Mouse (Mus musculus) E14TG2a.4 (cell line): ENCODE data around the gene Slc9a1.

Source experiments
- CTCF ChIP-seq: conservative IDR thresholded peaks from 2 replicates; pipeline ENCODE4 v1.5.1; 2014; ENCODE audit warnings: low read length
- NANOG ChIP-seq: IDR thresholded peaks from 2 replicates; pipeline ENCODE4 v1.6.1; 2014; ENCODE audit warnings: borderline replicate concordance, low read length, mixed read lengths
- POU5F1 ChIP-seq: IDR thresholded peaks from 2 replicates; pipeline ENCODE4 v1.6.1; 2014; ENCODE audit warnings: low read length, borderline replicate concordance

GRCm38 (mm10) chr4:133398619-133399018 is 29.1 kb downstream of the Slc9a1 start:
- TF ChIP-seq CTCF (no peak), POU5F1 (no peak), NANOG (no peak)
